Mouse (Mus musculus) cerebellum, adult 2 months (tissue): ENCODE results near the gene Traip.

Source experiments
- CTCF ChIP-seq: fragments of 200-500 bp; IDR thresholded peaks from 2 replicates; pipeline ENCODE4 v1.5.1; 2011; ENCODE audit warnings: low read depth, mild to moderate bottlenecking, control low read depth, low read length, moderate library complexity, borderline replicate concordance; ENCODE audit not compliant: insufficient read depth
- POLR2A ChIP-seq: fragments of 200-500 bp; IDR thresholded peaks from 2 replicates; pipeline ENCODE4 v1.6.1; 2011; ENCODE audit warnings: low read length, control low read depth, borderline replicate concordance; ENCODE audit not compliant: insufficient read depth

DNA sequence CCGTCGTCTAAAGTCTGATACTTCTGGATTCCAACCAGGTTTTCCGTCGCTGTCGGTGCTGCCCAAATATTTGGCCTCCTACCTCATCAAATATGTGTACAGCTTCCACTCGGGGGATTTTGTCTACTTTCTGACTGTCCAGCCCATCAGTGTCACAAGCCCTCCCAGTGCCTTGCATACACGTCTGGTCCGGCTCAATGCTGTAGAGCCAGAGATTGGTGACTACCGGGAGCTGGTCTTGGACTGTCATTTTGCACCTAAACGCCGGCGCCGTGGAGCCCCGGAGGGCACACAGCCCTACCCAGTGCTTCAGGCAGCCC is 42.2 kb upstream of the Traip start:
- no peak for TF ChIP-seq CTCF
- no peak for TF ChIP-seq POLR2A
